In the genomic region with DNA sequence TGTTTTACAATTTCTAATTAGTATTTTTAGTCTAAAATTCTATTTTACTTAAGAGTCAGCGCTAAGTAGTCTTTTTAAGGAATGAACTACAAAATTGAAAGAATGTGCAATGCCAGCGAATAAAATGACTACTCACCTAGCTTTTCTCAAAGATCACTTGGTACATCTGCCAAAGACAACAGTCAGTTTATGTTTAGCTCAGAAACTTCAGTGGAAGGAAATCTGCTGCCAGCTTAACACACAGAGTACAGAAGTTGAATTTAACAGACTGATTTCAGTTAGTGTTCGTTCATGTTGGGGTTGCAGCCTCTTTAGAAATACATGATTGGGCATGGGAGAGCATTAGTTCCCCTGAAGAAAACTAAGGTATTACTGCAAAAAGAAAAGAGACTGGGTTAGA, we compare ENCODE assay signal across 23 mouse cellular contexts.
"Had no signal": no experiment of that assay in that cellular context is flagged by ENCODE, and none has a peak within 500 bp of the region (broad histone marks: within the 10 kb centered on the region; RNA-seq: fewer than 3 reads in every experiment).

No protein-coding gene starts in this region.

- H3K4me3 ChIP-seq: gastrocnemius, adult 2 months; heart, embryonic 10.5 days; heart, embryonic 12.5 days; hindbrain, embryonic 10.5 days; hindbrain, embryonic 12.5 days; intestine, embryonic 15.5 days; left cerebral cortex, adult 2 months; limb, embryonic 10.5 days; limb, embryonic 12.5 days; liver, embryonic 13.5 days; liver, embryonic 15.5 days had no signal

- H3K27ac ChIP-seq: gastrocnemius, adult 2 months; heart, embryonic 10.5 days; hindbrain, embryonic 10.5 days; hindbrain, embryonic 12.5 days; hindbrain, embryonic 14.5 days; intestine, embryonic 15.5 days; kidney, postnatal 0 days; left cerebral cortex, adult 2 months; limb, embryonic 10.5 days; limb, embryonic 12.5 days; liver, embryonic 13.5 days; liver, embryonic 15.5 days had no signal

- DNase-seq: gastrocnemius, adult 2 months; gastrocnemius, postnatal 10 days; gastrocnemius, postnatal 25 days; heart, adult 18-20 months; heart, postnatal 10 days; heart, postnatal 4 days; kidney, postnatal 25 days; kidney, postnatal 4 days; layer of hippocampus, adult 9-11 months; liver; liver, embryonic 13.5 days; liver, postnatal 0 days had no signal
